In genomic region chr11:81328088-81328487, GRCm38 (mm10) we compare ENCODE assay signal across 23 mouse cellular contexts.
"Had no signal": no experiment of that assay in that cellular context is flagged by ENCODE, and none has a peak within 500 bp of the region (broad histone marks: within the 10 kb centered on the region; RNA-seq: fewer than 3 reads in every experiment).

No protein-coding gene starts in this region.

- H3K27ac ChIP-seq: intestine, embryonic 15.5 days; kidney, embryonic 15.5 days; left cerebral cortex, adult 2 months; limb, embryonic 10.5 days; limb, embryonic 13.5 days; liver, embryonic 12.5 days; liver, embryonic 15.5 days; lung, embryonic 15.5 days; midbrain, embryonic 10.5 days; midbrain, embryonic 13.5 days; stomach, embryonic 15.5 days had no signal

- ATAC-seq: intestine, embryonic 15.5 days; liver, embryonic 12.5 days; midbrain, embryonic 13.5 days; midbrain, embryonic 16.5 days had no signal

- H3K27me3 ChIP-seq: intestine, embryonic 15.5 days; kidney, embryonic 15.5 days; limb, embryonic 13.5 days; liver, embryonic 12.5 days; liver, embryonic 15.5 days; lung, embryonic 15.5 days; megakaryocyte, embryonic 14.5 days; midbrain, embryonic 13.5 days; stomach, embryonic 15.5 days had no signal

- H3K9ac ChIP-seq: intestine, embryonic 15.5 days; kidney, embryonic 15.5 days; limb, embryonic 13.5 days; liver, embryonic 12.5 days; liver, embryonic 15.5 days; lung, embryonic 15.5 days; midbrain, embryonic 13.5 days; stomach, embryonic 15.5 days had no signal

- H3K4me1 ChIP-seq: intestine, embryonic 15.5 days; kidney, embryonic 15.5 days; liver, embryonic 12.5 days; liver, embryonic 15.5 days; lung, embryonic 15.5 days; megakaryocyte, embryonic 14.5 days; midbrain, embryonic 10.5 days; midbrain, embryonic 13.5 days; stomach, embryonic 15.5 days had no signal

- H3K4me3 ChIP-seq: intestine, embryonic 15.5 days; kidney, embryonic 15.5 days; left cerebral cortex, adult 2 months; limb, embryonic 10.5 days; limb, embryonic 13.5 days; liver, embryonic 12.5 days; liver, embryonic 15.5 days; lung, embryonic 15.5 days; megakaryocyte, embryonic 14.5 days; midbrain, embryonic 10.5 days; midbrain, embryonic 13.5 days; stomach, embryonic 15.5 days had no signal

- H3K4me2 ChIP-seq: intestine, embryonic 15.5 days; kidney, embryonic 15.5 days; limb, embryonic 13.5 days; liver, embryonic 12.5 days; liver, embryonic 15.5 days; lung, embryonic 15.5 days; midbrain, embryonic 13.5 days; stomach, embryonic 15.5 days had no signal

- H3K9me3 ChIP-seq: intestine, embryonic 15.5 days; kidney, embryonic 15.5 days; limb, embryonic 10.5 days; limb, embryonic 13.5 days; liver, embryonic 12.5 days; liver, embryonic 15.5 days; lung, embryonic 15.5 days; megakaryocyte, embryonic 14.5 days; midbrain, embryonic 10.5 days; midbrain, embryonic 13.5 days; stomach, embryonic 15.5 days had no signal

- DNase-seq: kidney, adult 11 months; kidney, adult 8-10 months; kidney, postnatal 10 days; kidney, postnatal 36 days; layer of hippocampus, postnatal 36 days; liver; lung, adult 18-20 months; right cerebral cortex, postnatal 25 days; spleen, adult 18-20 months; thymus, postnatal 25 days had no signal

- H3K36me3 ChIP-seq: intestine, embryonic 15.5 days; kidney, embryonic 15.5 days; limb, embryonic 10.5 days; limb, embryonic 13.5 days; liver, embryonic 12.5 days; liver, embryonic 15.5 days; lung, embryonic 15.5 days; midbrain, embryonic 10.5 days; midbrain, embryonic 13.5 days; stomach, embryonic 15.5 days had no signal
